In genomic region chr6:145340657-145341146, GRCm38 (mm10) we compare ENCODE assay signal across 8 mouse cellular contexts.
DNase-seq lines count a peak whose midpoint lies in the region; ATAC-seq lines count a peak whose summit lies in the region.

No protein-coding gene starts in this region.

- no peaks in the 10 kb centered on the region for H3K36me3 ChIP-seq in embryonic facial prominence, embryonic 14.5 days (ENCODE audit: control insufficient read depth, insufficient read depth, low read length)
- no peaks in the 10 kb centered on the region for H3K36me3 ChIP-seq in limb, embryonic 15.5 days

- peak; percentile 98 for DNase-seq in 3T3-L1 (ENCODE audit: low read depth, low spot score)
- DNase-seq in adrenal gland, postnatal 4 days (ENCODE audit: low spot score in 2 of 2) = peak; percentile 86 to 92
- peak; percentile 98 for DNase-seq in embryonic facial prominence, embryonic 14.5 days (ENCODE audit: low spot score)
- DNase-seq in heart, adult 8-10 months (ENCODE audit: low spot score) = peak; percentile 97
- DNase-seq in kidney, adult 9 months = peak; percentile 99
- peak; percentile 93 to 98 for DNase-seq in monocyte, adult 2 months (ENCODE audit: low read depth in 1 of 2, low spot score in 2 of 2)
- peak; percentile 98 for DNase-seq in spleen, postnatal 36 days (ENCODE audit: low spot score in 2 of 2)

- H3K4me3 ChIP-seq in embryonic facial prominence, embryonic 14.5 days (ENCODE audit: low read depth, low read length) = peak overlapping the region; percentile 46
- peak overlapping the region; percentile 47 for H3K4me3 ChIP-seq in limb, embryonic 15.5 days

- WGBS in embryonic facial prominence, embryonic 14.5 days = under 1% methylated on average over 32 of the region's 37 CpGs
- under 1% methylated on average over 37 of the region's 37 CpGs for WGBS in limb, embryonic 15.5 days

- peak; percentile 96 for ATAC-seq in embryonic facial prominence, embryonic 14.5 days (ENCODE audit: low read depth)
- ATAC-seq in limb, embryonic 15.5 days (ENCODE audit: insufficient number of reproducible peaks, low FRiP score, low TSS enrichment, low read depth) = peak; percentile 93

- H3K27ac ChIP-seq in embryonic facial prominence, embryonic 14.5 days (replicated peaks; ENCODE audit: low read depth, low read length) = peak overlapping the region; percentile 86
- peak overlapping the region; percentile 88 for H3K27ac ChIP-seq in limb, embryonic 15.5 days

- H3K27me3 ChIP-seq in embryonic facial prominence, embryonic 14.5 days (replicated peaks; ENCODE audit: control insufficient read depth, insufficient read depth, low read length) = peaks cover 10% of the 10 kb centered on the region
- H3K27me3 ChIP-seq in limb, embryonic 15.5 days = peaks cover 8% of the 10 kb centered on the region; the same call in 1 of the 2 replicates

- H3K9ac ChIP-seq in embryonic facial prominence, embryonic 14.5 days (ENCODE audit: low read depth, low read length) = peak overlapping the region; percentile 63
- peak overlapping the region; percentile 29; the same call in 1 of the 2 replicates for H3K9ac ChIP-seq in limb, embryonic 15.5 days

- H3K9me3 ChIP-seq in embryonic facial prominence, embryonic 14.5 days (ENCODE audit: control insufficient read depth, low read length) = no peaks in the 10 kb centered on the region
- no peaks in the 10 kb centered on the region for H3K9me3 ChIP-seq in limb, embryonic 15.5 days

- no peaks in the 10 kb centered on the region for H3K4me1 ChIP-seq in embryonic facial prominence, embryonic 14.5 days (ENCODE audit: control insufficient read depth, insufficient read depth, low read length)
- H3K4me1 ChIP-seq in limb, embryonic 15.5 days = peaks cover 3% of the 10 kb centered on the region; the same call in 1 of the 2 replicates

- peak overlapping the region; percentile 96 for H3K4me2 ChIP-seq in embryonic facial prominence, embryonic 14.5 days (ENCODE audit: low read depth, low read length)
- H3K4me2 ChIP-seq in limb, embryonic 15.5 days = peak overlapping the region; percentile 84

Comparison
In these comparisons a context has a peak if more than half of its experiments do, and no peak if none do; other contexts are left out.
1. Peak in every context shown above with its lines: DNase-seq, ATAC-seq, H3K4me3 ChIP-seq and H3K27ac ChIP-seq.